Comparison of ENCODE assay signal across 8 mouse cellular contexts in genomic region chr17:78417381-78418281, GRCm38 (mm10). TPM values are rescaled to one million over a fixed set of nuclear protein-coding genes. Genes with fewer than 3 reads are reported as not detected.
DNase-seq lines count a peak whose midpoint lies in the region; ATAC-seq lines count a peak whose summit lies in the region.

Fez2 (minus strand) TSS chr17:78418152.

- peak; percentile 87 for DNase-seq in MN1 (ENCODE audit: low spot score)
- DNase-seq in cerebellum, adult 9-11 months, result peak; percentile 91
- DNase-seq in frontal cortex, postnatal 10 days (ENCODE audit: low spot score in 2 of 2), result peak; percentile 82 to 90
- peak; percentile 89 to 92 for DNase-seq in layer of hippocampus, postnatal 14 days (ENCODE audit: low spot score in 2 of 2)
- DNase-seq in lung, postnatal 14 days, result peak; percentile 97
- DNase-seq in retina, adult 2 months (ENCODE audit: low read depth, low spot score), result peak; percentile 57
- peak; percentile 91 to 97 for DNase-seq in thymus, postnatal 36 days

- no peaks in the 10 kb centered on the region for H3K36me3 ChIP-seq in hindbrain, embryonic 12.5 days

- H3K9me3 ChIP-seq in hindbrain, embryonic 12.5 days (replicated peaks), result no peaks in the 10 kb centered on the region

- no peaks in the 10 kb centered on the region for H3K27me3 ChIP-seq in hindbrain, embryonic 12.5 days

- H3K4me2 ChIP-seq in hindbrain, embryonic 12.5 days (replicated peaks), result peak within 1 kb of the TSS; percentile 62

- peak within 1 kb of the TSS; percentile 88 for H3K9ac ChIP-seq in hindbrain, embryonic 12.5 days

- H3K4me1 ChIP-seq in hindbrain, embryonic 12.5 days, result peaks cover 7% of the 10 kb centered on the region; the same call in 1 of the 2 replicates

- peak; percentile 96 for ATAC-seq in hindbrain, embryonic 12.5 days (ENCODE audit: low FRiP score)

- peak within 1 kb of the TSS; percentile 88 for H3K4me3 ChIP-seq in hindbrain, embryonic 12.5 days

- H3K27ac ChIP-seq in hindbrain, embryonic 12.5 days, result peak within 1 kb of the TSS; percentile 90

- WGBS in hindbrain, embryonic 12.5 days, result under 1% methylated on average over 60 of the region's 67 CpGs

RNA-seq across cellular contexts. Expression of gene Fez2, which starts in this region (rescaled TPM):
- 44.8 and 48.9 TPM in 2 replicates for polyA plus RNA-seq in hindbrain, embryonic 12.5 days (2016; fragmentation: Nextera tagmentation; extraction: Ambion mirVana)
- total RNA-seq in layer of hippocampus, postnatal 14 days (2021), result 10 to 100 TPM; 31.6 to 34.9 TPM

Comparison
In these comparisons a context has a peak if more than half of its experiments do, and no peak if none do; other contexts are left out.
1. Peak in every context shown above with its lines: DNase-seq, ATAC-seq, H3K4me3 ChIP-seq and H3K27ac ChIP-seq.